In the genomic region with DNA sequence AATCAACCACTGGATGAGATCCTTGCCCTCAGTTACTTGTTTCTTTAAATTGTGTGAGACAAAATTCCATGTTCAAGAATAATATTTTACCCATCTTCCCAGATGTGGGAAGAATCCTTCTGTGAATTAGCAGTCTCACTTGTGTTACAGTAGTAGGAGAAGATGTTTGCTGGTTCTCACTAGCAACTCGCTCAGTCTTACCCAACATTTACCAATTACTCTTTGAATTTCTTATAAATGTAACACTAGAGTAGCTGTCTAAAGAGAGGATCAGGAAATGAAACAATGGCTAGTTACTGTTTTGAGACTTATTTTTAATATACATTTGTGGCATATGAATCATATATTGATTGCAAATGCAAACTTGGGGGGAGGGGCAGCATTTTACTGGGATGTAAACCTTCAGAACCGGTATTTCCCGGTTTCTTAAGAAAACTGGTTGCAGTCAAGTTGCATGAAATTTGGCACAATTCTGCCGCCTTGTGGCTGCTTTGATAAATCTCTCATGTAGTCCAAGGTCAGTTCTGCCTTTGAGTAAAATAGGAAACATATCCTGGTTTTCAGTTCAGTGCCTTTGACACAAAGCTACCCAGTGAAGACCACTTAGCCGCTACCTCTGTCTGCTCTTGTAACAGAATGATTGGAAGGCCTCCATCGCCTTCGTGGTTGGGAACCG, we compare ENCODE assay signal across 9 mouse cellular contexts. TPM values are rescaled to one million over a fixed set of nuclear protein-coding genes. Genes with fewer than 3 reads are reported as not detected.
DNase-seq lines count a peak whose midpoint lies in the region; ATAC-seq and TF ChIP-seq lines count a peak whose summit lies in the region.
"Had no signal": no experiment of that assay in that cellular context is flagged by ENCODE, and none has a peak within 500 bp of the region (broad histone marks: within the 10 kb centered on the region; RNA-seq: fewer than 3 reads in every experiment).

No protein-coding gene starts in this region.

- DNase-seq in 3134 (ENCODE audit: extremely low read depth, insufficient read length, low spot score) (peak; percentile 18), ES-E14 (ENCODE audit: low read depth, low spot score) (peak; percentile 29)
- peak; percentile 63 for DNase-seq in cerebellum, adult 18-20 months
- DNase-seq in forelimb bud, embryonic 11.5 days (ENCODE audit: low read depth, low spot score) = peak; percentile 87
- DNase-seq in kidney, postnatal 10 days = peak; percentile 78
- DNase-seq in liver, embryonic 14.5 days (ENCODE audit: low read depth in 3 of 3, low spot score in 3 of 3) = no peak
- peak; percentile 70 for DNase-seq in retina, postnatal 1 day

- no peak overlapping the region for H3K9ac ChIP-seq in ES-E14 (ENCODE audit: insufficient read depth, low read depth, low read length, poor library complexity, severe bottlenecking)
- no peak overlapping the region for H3K9ac ChIP-seq in liver, embryonic 14.5 days (replicated peaks)

- TF ChIP-seq CTCF in liver, embryonic 14.5 days (IDR thresholded peaks at IDR 0.05; ENCODE audit: low read depth) = peak; percentile 20; the same call in 1 of the 2 replicates

- no peak overlapping the region for H3K4me3 ChIP-seq in ES-E14 (ENCODE audit: insufficient read depth in 1 of 2, low read depth in 1 of 2, low read length in 2 of 2, poor library complexity in 1 of 2, severe bottlenecking in 1 of 2)
- no peak overlapping the region for H3K4me3 ChIP-seq in liver, embryonic 14.5 days (ENCODE audit: insufficient read depth in 1 of 2, low read depth in 2 of 2, low read length in 2 of 2)
- H3K4me3 ChIP-seq: myocyte had no signal

- no peak for TF ChIP-seq EP300 in liver, embryonic 14.5 days (IDR thresholded peaks at IDR 0.05; ENCODE audit: low read depth)

- ATAC-seq in liver, embryonic 14.5 days (ENCODE audit: insufficient read depth) = no peak
- ATAC-seq in CD4-positive, CD25-positive, alpha-beta regulatory T cell, adult 4 months = no peak

- 24% methylated on average over 8 of the region's 8 CpGs for WGBS in liver, embryonic 14.5 days (ENCODE audit: insufficient replicate concordance)

- H3K36me3 ChIP-seq in ES-E14 (ENCODE audit: control insufficient read depth, insufficient read depth, low read length, poor library complexity, severe bottlenecking) = no peaks in the 10 kb centered on the region
- no peaks in the 10 kb centered on the region for H3K36me3 ChIP-seq in liver, embryonic 14.5 days (replicated peaks; ENCODE audit: control insufficient read depth, insufficient read depth, low read depth)

- H3K27ac ChIP-seq in ES-E14 (ENCODE audit: insufficient read depth, low read depth, low read length, poor library complexity, severe bottlenecking) = no peak overlapping the region
- H3K27ac ChIP-seq in liver, embryonic 14.5 days = no peak overlapping the region

- H3K4me2 ChIP-seq in liver, embryonic 14.5 days (ENCODE audit: low read depth) = no peak overlapping the region

- H3K27me3 ChIP-seq in liver, embryonic 14.5 days (ENCODE audit: control insufficient read depth, insufficient read depth, low read length) = no peaks in the 10 kb centered on the region

- H3K9me3 ChIP-seq in ES-E14 (ENCODE audit: control insufficient read depth, insufficient read depth, low read depth, low read length) = no peaks in the 10 kb centered on the region
- H3K9me3 ChIP-seq in liver, embryonic 14.5 days (ENCODE audit: control insufficient read depth, low read length) = no peaks in the 10 kb centered on the region

- in situ Hi-C loops in ES-E14 (cut with MboI; ENCODE audit: low sequenced_read_pairs in 2 of 2, unreplicated experiment in 2 of 2) = no loop called here

- no peaks in the 10 kb centered on the region for H3K4me1 ChIP-seq in ES-E14 (ENCODE audit: control insufficient read depth in 2 of 2, insufficient read depth in 2 of 2, low read length in 2 of 2, poor library complexity in 1 of 2)
- no peaks in the 10 kb centered on the region for H3K4me1 ChIP-seq in liver, embryonic 14.5 days (replicated peaks; ENCODE audit: control insufficient read depth in 2 of 2, insufficient read depth in 2 of 2, low read length in 1 of 2)

TF ChIP-seq in ES-E14, 5 proteins besides CTCF, POLR2A, EP300 and RAD21:
- TF ChIP-seq ZNF384 (IDR thresholded peaks at IDR 0.05; ENCODE audit: low read depth, low read length) = no peak
- no peak for TF ChIP-seq HCFC1 (IDR thresholded peaks at IDR 0.05; ENCODE audit: borderline replicate concordance, insufficient read depth, low read length)
- no peak for TF ChIP-seq ZC3H11A (IDR thresholded peaks at IDR 0.05; ENCODE audit: borderline replicate concordance, low read depth, low read length)
- no peak for TF ChIP-seq MAFK (IDR thresholded peaks at IDR 0.05; ENCODE audit: insufficient read depth, low read depth, low read length)
- no peak for TF ChIP-seq CHD2 (IDR thresholded peaks at IDR 0.05; ENCODE audit: low read depth, low read length)

RNA-seq across cellular contexts. Expression of gene Spag17, which starts 53.5 kb away (rescaled TPM):
- total RNA-seq in ES-E14 (2012; rRNA removed) = 0.04 and 0.11 TPM in 2 replicates
- 0.02 and 0.03 TPM in 2 replicates for polyA plus RNA-seq in liver, embryonic 14.5 days (2012; rRNA removed)
- 0.09 and 0.15 TPM in 2 replicates for polyA plus RNA-seq in liver, embryonic 14.5 days (2014; fragmentation: Nextera tagmentation; extraction: Ambion mirVana)
- not detected for polyA plus RNA-seq in CD4-positive, CD25-positive, alpha-beta regulatory T cell, adult 4 months (2017; shearing (Covaris generic))
- polyA plus RNA-seq: myocyte had no signal

Comparison
In these comparisons a context has a peak if more than half of its experiments do, and no peak if none do; other contexts are left out.
1. DNase-seq: peak in 3134 (single experiment), ES-E14 (single experiment), cerebellum, adult 18-20 months (2 of 2), forelimb bud, embryonic 11.5 days (single experiment), kidney, postnatal 10 days (single experiment) and retina, postnatal 1 day (single experiment); none in liver, embryonic 14.5 days (0 of 3).